Mouse (Mus musculus): ENCODE results near the gene Cd83. TPM values are rescaled to one million over a fixed set of nuclear protein-coding genes. Genes with fewer than 3 reads are reported as not detected.

Gene Cd83
- polyA plus RNA-seq, 1 experiment: 4.4 TPM

DNA sequence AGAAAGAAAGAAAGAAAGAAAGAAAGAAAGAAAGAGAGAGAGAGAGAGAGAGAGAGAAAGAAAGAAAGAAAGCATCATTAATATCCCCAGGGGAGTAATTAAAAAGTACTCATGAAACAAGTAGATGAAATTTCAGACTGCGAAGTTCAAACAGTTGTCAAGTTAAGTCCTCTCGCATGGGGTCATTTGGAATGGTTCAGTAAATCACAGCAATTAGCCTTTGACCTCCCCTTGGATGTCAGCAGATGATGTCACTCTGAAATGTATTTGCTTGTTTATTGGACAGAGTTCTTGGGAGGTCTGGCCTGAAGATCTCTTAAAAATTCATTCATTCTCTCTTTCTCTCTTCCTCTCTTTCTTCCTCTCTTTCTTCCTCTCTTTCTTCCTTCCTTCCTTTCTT is 2.7 kb downstream of the Cd83 start:
- TF ChIP-seq FLI1 (IDR thresholded peaks at IDR 0.05; ENCODE audit: low read length) (no peak), GATA1 (IDR thresholded peaks at IDR 0.05; ENCODE audit: borderline replicate concordance, low read length) (no peak)
- Histone ChIP-seq H3K27me3 (replicated peaks) (peaks cover 77% of the 10 kb centered on the region), H3K4me1 (peaks cover 23% of the 10 kb centered on the region), H3K9me3 (no peaks in the 10 kb centered on the region), H3K36me3 (replicated peaks; ENCODE audit: low read length) (no peaks in the 10 kb centered on the region), H3K4me3 (replicated peaks) (no peak overlapping the region)

- Histone ChIP-seq H3K4me1 (peaks cover 23% of the 10 kb centered on the region), H3K36me3 (replicated peaks; ENCODE audit: low read length) (no peaks in the 10 kb centered on the region), H3K9me3 (no peaks in the 10 kb centered on the region), H3K27me3 (replicated peaks) (peaks cover 73% of the 10 kb centered on the region), H3K4me3 (replicated peaks) (no peak overlapping the region)
- TF ChIP-seq GATA1 (IDR thresholded peaks at IDR 0.05; ENCODE audit: borderline replicate concordance, low read length) (no peak), FLI1 (IDR thresholded peaks at IDR 0.05; ENCODE audit: low read length) (no peak)
Observed at GRCm38 (mm10) chr13:43788071-43788470, 3.5 kb downstream of the Cd83 start.

DNA sequence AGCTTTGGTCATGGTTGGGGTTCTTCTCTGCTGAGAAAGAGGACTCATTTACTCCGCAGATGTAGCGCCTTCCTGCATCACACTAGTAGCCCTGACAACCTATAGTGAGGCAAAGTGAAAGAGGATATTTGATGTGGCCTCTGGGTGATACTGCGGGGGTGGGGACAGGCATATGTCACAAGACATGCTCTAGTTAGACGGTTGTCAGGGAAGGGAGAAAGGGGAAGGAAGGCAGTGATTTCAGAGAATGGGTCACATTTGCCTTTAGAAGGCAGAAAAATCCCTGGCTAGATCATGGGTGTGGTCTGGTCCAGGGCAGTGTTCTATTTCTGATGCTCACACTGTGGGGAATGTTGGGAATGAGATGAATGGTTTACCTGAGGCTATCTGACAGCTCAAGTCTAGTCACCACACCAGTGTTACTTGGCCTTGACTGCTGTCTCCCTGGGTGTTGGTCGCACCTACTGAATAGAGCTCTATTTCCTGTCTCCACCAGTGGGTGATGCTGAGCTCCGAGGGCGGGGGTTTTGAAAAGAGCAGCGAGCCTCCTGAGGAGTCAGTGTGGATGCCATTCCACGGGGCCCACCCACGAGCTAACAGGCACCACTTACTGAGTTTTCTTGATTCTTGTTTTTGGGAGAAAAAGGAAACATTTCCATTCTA is 4.5 kb downstream of the Cd83 start:
- Histone ChIP-seq H3K27me3 (replicated peaks) (peaks cover 70% of the 10 kb centered on the region), H3K36me3 (replicated peaks; ENCODE audit: low read length) (no peaks in the 10 kb centered on the region), H3K4me3 (replicated peaks) (no peak overlapping the region), H3K9me3 (no peaks in the 10 kb centered on the region), H3K4me1 (peaks cover 23% of the 10 kb centered on the region)
- TF ChIP-seq FLI1 (IDR thresholded peaks at IDR 0.05; ENCODE audit: low read length): no peak
- TF ChIP-seq GATA1 (IDR thresholded peaks at IDR 0.05; ENCODE audit: borderline replicate concordance, low read length): no peak

DNA sequence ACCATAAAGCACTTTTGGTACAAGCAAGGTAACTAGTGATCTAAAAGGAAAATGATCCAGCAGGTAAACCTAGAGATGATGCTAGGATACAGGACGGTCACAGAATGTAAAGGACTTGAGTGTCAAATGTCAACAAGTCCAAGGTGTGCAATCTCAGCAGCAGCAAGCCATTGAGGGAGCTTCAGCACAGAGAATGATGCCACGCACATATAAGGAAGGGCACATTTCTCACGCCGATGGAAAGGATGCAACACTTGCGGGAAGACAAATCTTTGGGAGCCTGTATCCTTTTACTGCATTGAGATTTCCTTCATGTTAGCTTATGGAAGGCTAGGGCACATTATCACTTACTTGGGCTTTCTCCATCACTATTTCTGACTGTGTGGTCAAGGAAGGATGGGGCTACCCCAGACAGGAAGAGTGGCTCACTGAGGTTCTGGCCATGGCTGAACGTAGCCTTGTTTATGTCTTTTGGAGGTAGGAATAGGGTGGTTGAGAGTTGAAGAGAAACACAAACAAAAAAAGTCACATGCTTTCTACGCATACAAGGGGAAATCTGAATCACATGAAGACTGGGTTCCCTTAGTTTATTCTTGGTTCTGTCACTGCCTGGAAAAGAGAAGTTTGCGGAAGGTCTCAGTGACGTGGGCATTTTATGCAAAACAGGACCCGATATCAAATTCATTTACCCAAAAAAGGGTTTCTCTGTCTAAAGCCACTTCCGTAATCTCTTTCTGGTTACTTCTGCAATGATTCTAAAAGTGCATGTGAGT is 5.8 kb downstream of the Cd83 start:
- Histone ChIP-seq H3K4me3 (replicated peaks) (no peak overlapping the region), H3K4me1 (peaks cover 10% of the 10 kb centered on the region), H3K36me3 (replicated peaks; ENCODE audit: low read length) (no peaks in the 10 kb centered on the region), H3K9me3 (no peaks in the 10 kb centered on the region), H3K27me3 (replicated peaks) (peaks cover 63% of the 10 kb centered on the region)
- no peak for TF ChIP-seq FLI1 (IDR thresholded peaks at IDR 0.05; ENCODE audit: low read length)
- no peak for TF ChIP-seq GATA1 (IDR thresholded peaks at IDR 0.05; ENCODE audit: borderline replicate concordance, low read length)

GRCm38 (mm10) chr13:43795334-43795733 is 10.8 kb downstream of the Cd83 start:
- Histone ChIP-seq H3K4me1 (0 out of 2 replicates have a peak, but pooled peaks cover 1% of the 10 kb centered on the region), H3K4me3 (replicated peaks) (no peak overlapping the region), H3K27me3 (replicated peaks) (peaks cover 56% of the 10 kb centered on the region), H3K9me3 (no peaks in the 10 kb centered on the region), H3K36me3 (replicated peaks; ENCODE audit: low read length) (no peaks in the 10 kb centered on the region)
- TF ChIP-seq FLI1 (IDR thresholded peaks at IDR 0.05; ENCODE audit: low read length) (no peak), GATA1 (IDR thresholded peaks at IDR 0.05; ENCODE audit: borderline replicate concordance, low read length) (no peak)

GRCm38 (mm10) chr13:43798655-43799054 is 14.1 kb downstream of the Cd83 start:
- Histone ChIP-seq H3K4me1 (peaks cover 12% of the 10 kb centered on the region), H3K27me3 (replicated peaks) (peaks cover 61% of the 10 kb centered on the region), H3K36me3 (replicated peaks; ENCODE audit: low read length) (no peaks in the 10 kb centered on the region), H3K4me3 (replicated peaks) (no peak overlapping the region), H3K9me3 (no peaks in the 10 kb centered on the region)
- TF ChIP-seq FLI1 (IDR thresholded peaks at IDR 0.05; ENCODE audit: low read length): no peak
- no peak for TF ChIP-seq GATA1 (IDR thresholded peaks at IDR 0.05; ENCODE audit: borderline replicate concordance, low read length)

DNA sequence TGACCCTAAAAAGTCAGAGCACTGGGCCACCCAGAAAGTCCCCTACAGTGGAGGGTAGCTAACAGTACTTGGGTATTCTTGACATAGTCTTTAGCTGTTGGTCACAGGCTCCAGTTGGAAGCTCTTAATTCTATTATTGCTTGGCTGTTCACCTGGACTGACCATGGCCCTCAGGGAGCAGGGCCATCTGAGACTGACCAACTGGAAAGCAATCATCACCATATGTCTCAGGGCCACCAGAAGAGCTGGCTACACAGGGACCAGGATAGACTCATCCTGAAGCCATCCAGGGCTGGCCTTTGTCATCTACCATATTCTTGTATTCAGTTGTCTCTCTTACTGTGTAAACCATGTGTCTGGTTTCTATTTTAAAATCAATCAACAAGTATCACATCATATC is 15.6 kb downstream of the Cd83 start:
- Histone ChIP-seq H3K4me3 (replicated peaks) (no peak overlapping the region), H3K27me3 (replicated peaks) (peaks cover 58% of the 10 kb centered on the region), H3K9me3 (peaks cover 7% of the 10 kb centered on the region), H3K36me3 (replicated peaks; ENCODE audit: low read length) (no peaks in the 10 kb centered on the region), H3K4me1 (peaks cover 12% of the 10 kb centered on the region)
- no peak for TF ChIP-seq GATA1 (IDR thresholded peaks at IDR 0.05; ENCODE audit: borderline replicate concordance, low read length)
- no peak for TF ChIP-seq FLI1 (IDR thresholded peaks at IDR 0.05; ENCODE audit: low read length)

DNA sequence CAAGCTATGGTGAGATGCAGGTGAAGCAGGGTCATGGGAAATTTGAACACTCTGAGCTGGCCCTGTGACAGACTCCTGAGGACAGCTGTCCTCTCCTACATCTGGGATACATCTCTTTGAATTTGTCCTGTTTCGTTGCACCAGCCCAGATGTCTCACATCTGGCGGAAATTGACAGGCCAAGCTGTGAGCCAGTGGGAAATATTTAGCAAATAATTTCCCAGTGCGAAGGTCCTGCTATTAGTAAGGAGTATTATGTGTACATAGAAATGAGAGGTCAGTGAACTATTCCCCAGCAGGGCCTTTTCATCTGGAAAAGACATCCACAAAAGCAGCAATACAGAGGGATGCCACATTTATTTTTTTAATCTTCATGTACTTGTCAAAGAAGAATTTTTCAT is 17.4 kb downstream of the Cd83 start:
- no peaks in the 10 kb centered on the region for H3K36me3 ChIP-seq (replicated peaks; ENCODE audit: low read length)
- peaks cover 64% of the 10 kb centered on the region for H3K27me3 ChIP-seq (replicated peaks)
- no peak for TF ChIP-seq GATA1 (IDR thresholded peaks at IDR 0.05; ENCODE audit: borderline replicate concordance, low read length)
- no peak for TF ChIP-seq FLI1 (IDR thresholded peaks at IDR 0.05; ENCODE audit: low read length)
- peaks cover 19% of the 10 kb centered on the region for H3K4me1 ChIP-seq
- no peak overlapping the region for H3K4me3 ChIP-seq (replicated peaks)
- H3K9me3 ChIP-seq: peaks cover 9% of the 10 kb centered on the region

DNA sequence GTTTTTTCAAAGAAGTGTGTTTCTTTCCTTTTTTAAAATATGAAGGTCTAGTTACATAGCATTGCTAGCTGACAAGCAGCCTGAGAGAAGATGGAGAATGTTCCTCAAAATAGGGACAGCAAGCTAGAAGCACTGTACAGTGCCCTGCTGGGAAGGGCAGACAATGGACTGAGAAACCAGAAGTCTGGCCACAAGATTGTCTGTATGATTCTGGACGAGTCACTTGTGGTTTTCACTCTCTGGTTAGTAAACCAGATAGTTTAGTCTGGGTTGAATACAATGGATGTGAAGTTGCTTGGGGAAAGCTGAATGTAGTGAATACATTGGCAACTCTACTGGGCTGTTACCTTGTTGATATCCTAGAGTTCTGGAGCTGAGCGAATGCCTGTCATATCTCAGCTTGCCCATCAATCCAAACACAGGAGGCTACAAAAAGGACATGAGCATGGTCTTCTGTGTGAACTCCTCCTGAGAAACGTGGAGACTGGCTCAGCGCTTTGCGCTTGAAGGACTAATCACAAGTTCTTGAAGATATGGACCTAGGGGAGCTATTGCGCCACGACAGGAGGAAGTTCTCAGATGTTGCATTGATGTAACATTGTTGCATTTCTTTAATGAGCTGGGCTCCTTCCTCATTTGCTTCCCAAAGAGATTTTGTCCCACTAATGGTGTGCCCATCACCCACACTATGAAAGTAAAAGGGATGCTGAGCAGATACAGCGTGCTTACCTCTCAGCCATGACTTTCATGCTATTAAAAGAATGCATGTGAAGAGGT is 18.0 kb downstream of the Cd83 start:
- Histone ChIP-seq H3K36me3 (replicated peaks; ENCODE audit: low read length) (no peaks in the 10 kb centered on the region), H3K4me1 (peaks cover 19% of the 10 kb centered on the region), H3K27me3 (replicated peaks) (peaks cover 67% of the 10 kb centered on the region), H3K9me3 (peaks cover 9% of the 10 kb centered on the region), H3K4me3 (replicated peaks) (no peak overlapping the region)
- TF ChIP-seq FLI1 (IDR thresholded peaks at IDR 0.05; ENCODE audit: low read length): no peak
- no peak for TF ChIP-seq GATA1 (IDR thresholded peaks at IDR 0.05; ENCODE audit: borderline replicate concordance, low read length)

Measured in megakaryocyte, embryonic 14.5 days (primary cell).